Mouse (Mus musculus): ENCODE results near the gene Lca5l. TPM values are rescaled to one million over a fixed set of nuclear protein-coding genes. Genes with fewer than 3 reads are reported as not detected.

The Lca5l gene
- polyA plus RNA-seq, 1 experiment from 2014 or later = 1.8 TPM

GRCm38 (mm10) chr16:96160927-96161326 is 31.1 kb downstream of the Lca5l start:
- peaks cover 4% of the 10 kb centered on the region for H3K36me3 ChIP-seq
- no peaks in the 10 kb centered on the region for H3K27me3 ChIP-seq
- no peak for ATAC-seq
- no peaks in the 10 kb centered on the region for H3K9me3 ChIP-seq
- H3K27ac ChIP-seq = no peak overlapping the region
- H3K4me3 ChIP-seq (replicated peaks) = no peak overlapping the region
- WGBS = 90% methylated on average over 1 of the region's 1 CpGs
- no peak overlapping the region for H3K9ac ChIP-seq (replicated peaks)
- H3K4me2 ChIP-seq (replicated peaks) = no peak overlapping the region
- peaks cover 19% of the 10 kb centered on the region for H3K4me1 ChIP-seq (replicated peaks)

- Histone ChIP-seq H3K9ac (replicated peaks) (peak overlapping the region; percentile 86), H3K9me3 (no peaks in the 10 kb centered on the region), H3K4me2 (replicated peaks) (peak overlapping the region; percentile 96), H3K27me3 (no peaks in the 10 kb centered on the region), H3K4me1 (replicated peaks) (peaks cover 19% of the 10 kb centered on the region), H3K27ac (peak overlapping the region; percentile 85), H3K36me3 (peaks cover 13% of the 10 kb centered on the region), H3K4me3 (replicated peaks) (peak overlapping the region; percentile 54)
- peak; percentile 37; the same call in 1 of the 2 replicates for ATAC-seq
- WGBS = 83% methylated on average over 20 of the region's 20 CpGs
Measured at GRCm38 (mm10) chr16:96159794-96160346, 32.2 kb downstream of the Lca5l start.

- H3K36me3 ChIP-seq = peaks cover 20% of the 10 kb centered on the region
- peak; percentile 88 for ATAC-seq
- peak overlapping the region; percentile 85 for H3K27ac ChIP-seq
- no peaks in the 10 kb centered on the region for H3K27me3 ChIP-seq
- H3K9ac ChIP-seq (replicated peaks) = peak overlapping the region; percentile 86
- peak overlapping the region; percentile 54 for H3K4me3 ChIP-seq (replicated peaks)
- under 1% methylated on average over 67 of the region's 67 CpGs for WGBS
- peaks cover 19% of the 10 kb centered on the region for H3K4me1 ChIP-seq (replicated peaks)
- H3K9me3 ChIP-seq = no peaks in the 10 kb centered on the region
- H3K4me2 ChIP-seq (replicated peaks) = peak overlapping the region; percentile 96
Measured at GRCm38 (mm10) chr16:96159091-96159731, 32.9 kb downstream of the Lca5l start.

GRCm38 (mm10) chr16:96158511-96159080 is 33.5 kb downstream of the Lca5l start:
- Histone ChIP-seq H3K4me2 (replicated peaks) (peak overlapping the region; percentile 96), H3K27me3 (no peaks in the 10 kb centered on the region), H3K9me3 (no peaks in the 10 kb centered on the region), H3K27ac (peak overlapping the region; percentile 85), H3K36me3 (peaks cover 26% of the 10 kb centered on the region), H3K9ac (replicated peaks) (peak overlapping the region; percentile 86), H3K4me1 (replicated peaks) (peaks cover 19% of the 10 kb centered on the region), H3K4me3 (replicated peaks) (peak overlapping the region; percentile 54)
- 0 out of 2 replicates have a peak, but pooled peaks have one; percentile 28 for ATAC-seq
- WGBS = 59% methylated on average over 12 of the region's 12 CpGs

DNA sequence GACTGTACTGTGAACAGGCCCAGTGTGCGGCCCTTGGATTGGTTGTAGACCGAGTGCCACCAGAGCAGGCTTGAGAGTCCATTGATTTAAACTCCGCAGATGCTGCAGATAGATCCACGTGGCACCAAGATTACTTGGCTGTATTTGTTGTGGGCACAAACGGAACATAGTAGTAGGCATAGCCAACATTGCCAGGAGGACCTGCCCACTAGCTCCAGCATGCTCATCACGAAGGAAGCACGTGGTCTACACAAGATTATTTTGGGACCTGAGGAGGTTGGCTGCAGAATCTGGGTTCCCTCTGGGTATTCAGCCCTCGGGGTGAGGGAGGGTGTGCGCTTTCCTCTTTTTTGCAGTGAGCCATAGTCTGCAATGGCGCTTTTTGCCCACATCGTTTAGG is 34.9 kb downstream of the Lca5l start:
- no peaks in the 10 kb centered on the region for H3K9me3 ChIP-seq
- WGBS = 94% methylated on average over 11 of the region's 11 CpGs
- H3K4me1 ChIP-seq (replicated peaks) = peaks cover 19% of the 10 kb centered on the region

GRCm38 (mm10) chr16:96156019-96156418 is 36.1 kb downstream of the Lca5l start:
- Histone ChIP-seq H3K4me3 (replicated peaks) (no peak overlapping the region), H3K4me1 (replicated peaks) (peaks cover 19% of the 10 kb centered on the region), H3K36me3 (peaks cover 41% of the 10 kb centered on the region), H3K27ac (no peak overlapping the region), H3K9ac (replicated peaks) (no peak overlapping the region), H3K9me3 (no peaks in the 10 kb centered on the region), H3K4me2 (replicated peaks) (no peak overlapping the region), H3K27me3 (no peaks in the 10 kb centered on the region)
- 94% methylated on average over 8 of the region's 8 CpGs for WGBS
- no peak for ATAC-seq

More for the DNA sequence above, 34.9 kb downstream of the Lca5l start:
- Histone ChIP-seq H3K27ac (no peak overlapping the region), H3K9ac (replicated peaks) (no peak overlapping the region), H3K4me2 (replicated peaks) (no peak overlapping the region), H3K27me3 (no peaks in the 10 kb centered on the region), H3K4me3 (replicated peaks) (no peak overlapping the region), H3K36me3 (peaks cover 40% of the 10 kb centered on the region)
- ATAC-seq = no peak

GRCm38 (mm10) chr16:96154476-96154875 is 37.6 kb downstream of the Lca5l start:
- H3K4me3 ChIP-seq (replicated peaks) = no peak overlapping the region
- peaks cover 19% of the 10 kb centered on the region for H3K4me1 ChIP-seq (replicated peaks)
- WGBS = 87% methylated on average over 2 of the region's 2 CpGs
- no peak overlapping the region for H3K9ac ChIP-seq (replicated peaks)
- peaks cover 41% of the 10 kb centered on the region for H3K36me3 ChIP-seq
- ATAC-seq = no peak
- H3K4me2 ChIP-seq (replicated peaks) = no peak overlapping the region
- H3K27me3 ChIP-seq = no peaks in the 10 kb centered on the region
- no peak overlapping the region for H3K27ac ChIP-seq
- H3K9me3 ChIP-seq = no peaks in the 10 kb centered on the region

- 29% methylated on average over 9 of the region's 9 CpGs for WGBS
- H3K4me1 ChIP-seq (replicated peaks) = peaks cover 17% of the 10 kb centered on the region
- H3K27me3 ChIP-seq = no peaks in the 10 kb centered on the region
- no peak overlapping the region for H3K27ac ChIP-seq
- no peak overlapping the region for H3K4me2 ChIP-seq (replicated peaks)
- H3K9me3 ChIP-seq = no peaks in the 10 kb centered on the region
- H3K4me3 ChIP-seq (replicated peaks) = no peak overlapping the region
- no peak overlapping the region for H3K9ac ChIP-seq (replicated peaks)
- ATAC-seq = peak; percentile 55
- H3K36me3 ChIP-seq = peaks cover 44% of the 10 kb centered on the region
Measured at GRCm38 (mm10) chr16:96151551-96151950, 40.5 kb downstream of the Lca5l start.

GRCm38 (mm10) chr16:96150995-96151394 is 41.1 kb downstream of the Lca5l start:
- H3K27ac ChIP-seq = no peak overlapping the region
- no peak for ATAC-seq
- WGBS = 76% methylated on average over 4 of the region's 4 CpGs
- H3K9me3 ChIP-seq = no peaks in the 10 kb centered on the region
- peaks cover 22% of the 10 kb centered on the region for H3K4me1 ChIP-seq (replicated peaks)
- H3K36me3 ChIP-seq = peaks cover 41% of the 10 kb centered on the region
- H3K9ac ChIP-seq (replicated peaks) = 0 out of 2 replicates have a peak overlapping the region, but pooled peaks have one; percentile 2
- H3K4me2 ChIP-seq (replicated peaks) = no peak overlapping the region
- no peak overlapping the region for H3K4me3 ChIP-seq (replicated peaks)
- H3K27me3 ChIP-seq = no peaks in the 10 kb centered on the region

DNA sequence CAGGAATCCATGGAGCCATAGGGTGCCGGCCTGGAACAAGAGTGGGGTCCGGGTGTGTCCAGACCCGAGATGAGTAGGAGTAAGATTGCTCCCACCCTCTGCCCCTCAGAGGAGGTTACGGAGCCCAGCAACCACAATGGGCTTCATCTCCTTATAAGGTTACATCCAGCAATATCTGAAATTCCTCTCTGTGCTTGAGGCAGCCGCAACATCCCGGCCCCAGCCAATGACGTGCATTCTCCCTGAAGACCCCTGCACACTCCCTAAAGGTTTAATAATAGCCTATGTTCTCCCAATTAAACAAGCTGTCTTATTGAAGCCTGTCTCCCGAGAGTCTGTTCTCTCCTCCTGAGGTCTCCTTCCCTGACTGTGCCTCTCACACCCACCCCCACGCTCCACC is 42.8 kb downstream of the Lca5l start:
- H3K9me3 ChIP-seq = no peaks in the 10 kb centered on the region
- 83% methylated on average over 9 of the region's 9 CpGs for WGBS
- no peak overlapping the region for H3K4me2 ChIP-seq (replicated peaks)
- H3K27ac ChIP-seq = no peak overlapping the region
- 0 out of 2 replicates have a peak overlapping the region, but pooled peaks have one; percentile 46 for H3K9ac ChIP-seq (replicated peaks)
- H3K4me1 ChIP-seq (replicated peaks) = peaks cover 27% of the 10 kb centered on the region
- peaks cover 25% of the 10 kb centered on the region for H3K36me3 ChIP-seq
- H3K4me3 ChIP-seq (replicated peaks) = no peak overlapping the region
- no peak for ATAC-seq
- no peaks in the 10 kb centered on the region for H3K27me3 ChIP-seq

- Histone ChIP-seq H3K9me3 (no peaks in the 10 kb centered on the region), H3K4me2 (replicated peaks) (no peak overlapping the region), H3K27me3 (no peaks in the 10 kb centered on the region), H3K4me3 (replicated peaks) (no peak overlapping the region), H3K36me3 (peaks cover 20% of the 10 kb centered on the region), H3K9ac (replicated peaks) (no peak overlapping the region), H3K4me1 (replicated peaks) (peaks cover 27% of the 10 kb centered on the region), H3K27ac (no peak overlapping the region)
- ATAC-seq = no peak
- 85% methylated on average over 6 of the region's 6 CpGs for WGBS
Measured at GRCm38 (mm10) chr16:96148834-96149233, 43.2 kb downstream of the Lca5l start.

- Histone ChIP-seq H3K9ac (replicated peaks) (peak overlapping the region; percentile 88), H3K9me3 (no peaks in the 10 kb centered on the region), H3K4me3 (replicated peaks) (peak overlapping the region; percentile 93), H3K27ac (peak overlapping the region; percentile 81), H3K27me3 (no peaks in the 10 kb centered on the region), H3K36me3 (0 out of 2 replicates have a peak, but pooled peaks cover 3% of the 10 kb centered on the region), H3K4me2 (replicated peaks) (peak overlapping the region; percentile 86), H3K4me1 (replicated peaks) (peaks cover 27% of the 10 kb centered on the region)
- ATAC-seq = no peak; the same call in 1 of the 2 replicates
- WGBS = under 1% methylated on average over 5 of the region's 5 CpGs
Measured at GRCm38 (mm10) chr16:96145814-96146213, 46.3 kb downstream of the Lca5l start.

Data from midbrain, embryonic 13.5 days (tissue).